Mouse (Mus musculus): ENCODE measurements around the gene Mospd3. TPM values are rescaled to one million over a fixed set of nuclear protein-coding genes. Genes with fewer than 3 reads are reported as not detected.

Mospd3 gene
- total RNA-seq, 2 experiments from 2014 or later = 0.43 to 18.6 TPM

Other genes starting within 250 kb of the Mospd3 start
- not detected in 2 replicates for gene Zan, start 124.0 kb downstream of the Mospd3 start, total RNA-seq (2015; ENCODE audit: low replicate concordance)
- not detected in 2 replicates for gene Zan, start 124.0 kb downstream of the Mospd3 start, total RNA-seq (2017; ENCODE audit: low replicate concordance)
- gene Pop7, start 98.5 kb downstream of the Mospd3 start, total RNA-seq (2015; ENCODE audit: low replicate concordance) = 9.0 TPM in 1 of 2 replicates, not detected in the other
- 4.4 and 7.2 TPM in 2 replicates for gene Pop7, start 98.5 kb downstream of the Mospd3 start, total RNA-seq (2017; ENCODE audit: low replicate concordance)
- gene Gigyf1, start 82.5 kb downstream of the Mospd3 start, total RNA-seq (2015; ENCODE audit: low replicate concordance) = 5.6 and 6.1 TPM in 2 replicates
- 5.3 and 8.4 TPM in 2 replicates for gene Gigyf1, start 82.5 kb downstream of the Mospd3 start, total RNA-seq (2017; ENCODE audit: low replicate concordance)
- not detected in 2 replicates for gene Epo, start 67.8 kb downstream of the Mospd3 start, total RNA-seq (2015; ENCODE audit: low replicate concordance)
- gene Epo, start 67.8 kb downstream of the Mospd3 start, total RNA-seq (2017; ENCODE audit: low replicate concordance) = not detected in 2 replicates
- 77.0 and 113 TPM in 2 replicates for gene Gnb2, start 67.5 kb downstream of the Mospd3 start, total RNA-seq (2015; ENCODE audit: low replicate concordance)
- gene Gnb2, start 67.5 kb downstream of the Mospd3 start, total RNA-seq (2017; ENCODE audit: low replicate concordance) = 94.2 and 96.3 TPM in 2 replicates
- gene Actl6b, start 47.5 kb downstream of the Mospd3 start, total RNA-seq (2015; ENCODE audit: low replicate concordance) = not detected in 2 replicates
- gene Actl6b, start 47.5 kb downstream of the Mospd3 start, total RNA-seq (2017; ENCODE audit: low replicate concordance) = not detected in 2 replicates
- gene Tfr2, start 31.2 kb downstream of the Mospd3 start, total RNA-seq (2015; ENCODE audit: low replicate concordance) = 11.9 and 16.5 TPM in 2 replicates
- 11.8 and 13.7 TPM in 2 replicates for gene Tfr2, start 31.2 kb downstream of the Mospd3 start, total RNA-seq (2017; ENCODE audit: low replicate concordance)
- gene Pcolce, start 12.7 kb upstream of the Mospd3 start, total RNA-seq (2015; ENCODE audit: low replicate concordance) = not detected in 2 replicates
- gene Pcolce, start 12.7 kb upstream of the Mospd3 start, total RNA-seq (2017; ENCODE audit: low replicate concordance) = not detected in 2 replicates
- gene Fbxo24, start 27.9 kb upstream of the Mospd3 start, total RNA-seq (2015; ENCODE audit: low replicate concordance) = not detected in 2 replicates
- not detected in 2 replicates for gene Fbxo24, start 27.9 kb upstream of the Mospd3 start, total RNA-seq (2017; ENCODE audit: low replicate concordance)
- 9.0 and 27.2 TPM in 2 replicates for gene Lrch4, start 28.1 kb upstream of the Mospd3 start, total RNA-seq (2015; ENCODE audit: low replicate concordance)
- gene Lrch4, start 28.1 kb upstream of the Mospd3 start, total RNA-seq (2017; ENCODE audit: low replicate concordance) = 10.6 and 13.9 TPM in 2 replicates
- gene Gm20605, start 28.1 kb upstream of the Mospd3 start, total RNA-seq (2015; ENCODE audit: low replicate concordance) = 1.9 and 6.3 TPM in 2 replicates
- 0.94 and 4.7 TPM in 2 replicates for gene Gm20605, start 28.1 kb upstream of the Mospd3 start, total RNA-seq (2017; ENCODE audit: low replicate concordance)
- gene Sap25, start 40.3 kb upstream of the Mospd3 start, total RNA-seq (2015; ENCODE audit: low replicate concordance) = 11.0 and 17.1 TPM in 2 replicates
- gene Sap25, start 40.3 kb upstream of the Mospd3 start, total RNA-seq (2017; ENCODE audit: low replicate concordance) = 3.1 and 4.8 TPM in 2 replicates
- not detected in 2 replicates for gene Irs3, start 44.7 kb upstream of the Mospd3 start, total RNA-seq (2015; ENCODE audit: low replicate concordance)
- gene Irs3, start 44.7 kb upstream of the Mospd3 start, total RNA-seq (2017; ENCODE audit: low replicate concordance) = not detected in 2 replicates
- gene Agfg2, start 83.7 kb upstream of the Mospd3 start, total RNA-seq (2015; ENCODE audit: low replicate concordance) = 9.6 and 12.1 TPM in 2 replicates
- 20.5 and 24.5 TPM in 2 replicates for gene Agfg2, start 83.7 kb upstream of the Mospd3 start, total RNA-seq (2017; ENCODE audit: low replicate concordance)
- 0.38 TPM in 1 of 2 replicates, not detected in the other for gene Nyap1, start 140.5 kb upstream of the Mospd3 start, total RNA-seq (2015; ENCODE audit: low replicate concordance)
- 0.84 and 1.4 TPM in 2 replicates for gene Nyap1, start 140.5 kb upstream of the Mospd3 start, total RNA-seq (2017; ENCODE audit: low replicate concordance)
- 24.5 and 44.6 TPM in 2 replicates for gene Tsc22d4, start 144.7 kb upstream of the Mospd3 start, total RNA-seq (2015; ENCODE audit: low replicate concordance)
- gene Tsc22d4, start 144.7 kb upstream of the Mospd3 start, total RNA-seq (2017; ENCODE audit: low replicate concordance) = 69.5 and 76.3 TPM in 2 replicates
- 6.5 and 24.2 TPM in 2 replicates for gene Ppp1r35, start 177.8 kb upstream of the Mospd3 start, total RNA-seq (2015; ENCODE audit: low replicate concordance)
- 6.4 and 12.0 TPM in 2 replicates for gene Ppp1r35, start 177.8 kb upstream of the Mospd3 start, total RNA-seq (2017; ENCODE audit: low replicate concordance)
- gene Mepce, start 186.6 kb upstream of the Mospd3 start, total RNA-seq (2015; ENCODE audit: low replicate concordance) = 7.7 and 11.7 TPM in 2 replicates
- gene Mepce, start 186.6 kb upstream of the Mospd3 start, total RNA-seq (2017; ENCODE audit: low replicate concordance) = 4.8 and 14.4 TPM in 2 replicates
- gene Zcwpw1, start 186.7 kb upstream of the Mospd3 start, total RNA-seq (2015; ENCODE audit: low replicate concordance) = 1.7 and 9.2 TPM in 2 replicates
- gene Zcwpw1, start 186.7 kb upstream of the Mospd3 start, total RNA-seq (2017; ENCODE audit: low replicate concordance) = 5.5 and 6.1 TPM in 2 replicates
- gene Pilra, start 235.2 kb upstream of the Mospd3 start, total RNA-seq (2015; ENCODE audit: low replicate concordance) = 18.0 and 45.2 TPM in 2 replicates
- gene Pilra, start 235.2 kb upstream of the Mospd3 start, total RNA-seq (2017; ENCODE audit: low replicate concordance) = 13.0 and 21.6 TPM in 2 replicates